Mouse (Mus musculus) liver, adult 2 months (tissue): ENCODE measurements around the gene Fbln2. TPM values are rescaled to one million over a fixed set of nuclear protein-coding genes. Genes with fewer than 3 reads are reported as not detected.

Source experiments
- DNase-seq: peaks from one replicate; pipeline ENCODE4 v3.0.0-alpha.2; 2011; ENCODE audit warnings: low read depth, low spot score; ENCODE audit errors: extremely low read depth
- H3K27ac ChIP-seq: fragments of 200-500 bp; replicated peaks from 2 replicates; pipeline ENCODE4 v1.5.1; 2012; ENCODE audit warnings: low read depth, mild to moderate bottlenecking, control low read depth, inconsistent platforms, low read length; ENCODE audit not compliant: insufficient read depth
- H3K27me3 ChIP-seq: fragments of 200-500 bp; 2 replicates; pipeline ENCODE4 v1.6.1; 2012; ENCODE audit warnings: mild to moderate bottlenecking, moderate library complexity, low read length, inconsistent platforms; ENCODE audit not compliant: control insufficient read depth, insufficient read depth
- H3K36me3 ChIP-seq: fragments of 200-500 bp; 2 replicates; pipeline ENCODE4 v1.6.1; 2012; ENCODE audit warnings: low read length, inconsistent platforms; ENCODE audit not compliant: control insufficient read depth, insufficient read depth
- H3K4me1 ChIP-seq: fragments of 200-500 bp; 2 replicates; pipeline ENCODE4 v1.6.1; 2011; ENCODE audit warnings: low read length; ENCODE audit not compliant: control insufficient read depth, insufficient read depth
- H3K4me3 ChIP-seq: fragments of 200-500 bp; 2 replicates; pipeline ENCODE4 v1.5.1; 2011; ENCODE audit warnings: low read depth, mild to moderate bottlenecking, control low read depth, low read length, moderate library complexity; ENCODE audit not compliant: insufficient read depth
- H3K79me2 ChIP-seq: fragments of 200-500 bp; 2 replicates; pipeline ENCODE4 v1.6.1; 2012; ENCODE audit warnings: inconsistent platforms, mild to moderate bottlenecking, low read length, moderate library complexity; ENCODE audit not compliant: control insufficient read depth, insufficient read depth
- H3K9ac ChIP-seq: fragments of 200-500 bp; 2 replicates; pipeline ENCODE4 v1.6.1; 2012; ENCODE audit warnings: low read depth, mild to moderate bottlenecking, control low read depth, inconsistent platforms, low read length
- CTCF ChIP-seq: fragments of 200-500 bp; IDR thresholded peaks from 2 replicates; pipeline ENCODE4 v1.5.1; 2011; ENCODE audit warnings: low read depth, low read length, control low read depth
- POLR2A ChIP-seq: fragments of 200-500 bp; IDR thresholded peaks from 2 replicates; pipeline ENCODE4 v1.6.1; 2011; ENCODE audit warnings: low read length, control low read depth; ENCODE audit not compliant: insufficient read depth; ENCODE audit errors: extremely low read depth
- WGBS: fragments of 180-500 bp; shearing (Covaris S2); methylation state at CpG from one replicate; pipeline ENCODE4 v1.1.7; 2018; 5-methylcytosine and 5-hydroxymethylcytosine counted together
- polyA plus RNA-seq: library from polyadenylated mRNA; depleted of rRNA; stranded (reverse); fragments of >200 nt; gene quantifications from 2 replicates; pipeline ENCODE4 v1.2.3, GENCODE M21; 2012
- total RNA-seq: library from RNA; depleted of rRNA; stranded (reverse); fragments of >200 nt; gene quantifications from 2 replicates; pipeline ENCODE4 v1.2.3, GENCODE M21; 2014

Fbln2 gene
- total and polyA plus RNA-seq, 2 experiments, result 1.4 to 3.5 TPM

DNA sequence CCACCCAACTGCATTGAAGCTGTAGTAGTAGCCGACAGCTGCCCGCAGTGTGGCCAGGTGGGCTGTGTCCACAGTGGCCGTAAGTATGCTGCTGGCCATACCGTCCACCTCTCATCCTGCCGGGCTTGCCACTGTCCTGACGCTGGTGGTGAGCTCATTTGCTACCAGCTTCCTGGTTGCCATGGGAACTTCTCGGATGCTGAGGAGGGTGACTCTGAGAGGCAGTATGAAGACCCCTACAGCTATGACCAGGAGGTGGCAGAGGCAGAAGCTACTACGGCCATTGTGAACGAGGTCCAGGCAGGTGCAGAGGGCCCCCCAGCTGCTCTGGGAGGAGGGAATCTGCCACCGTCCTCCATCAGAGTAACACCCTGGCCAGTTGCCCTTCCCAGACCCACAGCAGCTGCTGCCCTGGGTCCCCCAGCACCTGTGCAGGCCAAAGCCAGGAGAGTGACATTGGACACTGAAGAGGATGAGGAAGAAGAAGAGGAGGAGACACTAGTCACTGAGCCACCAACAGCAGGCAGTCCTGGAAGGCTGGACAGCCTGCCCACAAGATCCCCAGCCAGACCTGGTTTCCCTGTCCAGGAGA, 21.3 kb downstream of the Fbln2 start:
- 79% methylated on average over 10 of the region's 10 CpGs for WGBS
- no peak overlapping the region for H3K4me3 ChIP-seq
- no peak overlapping the region for H3K9ac ChIP-seq
- H3K27me3 ChIP-seq, result no peaks in the 10 kb centered on the region
- no peak for DNase-seq
- no peaks in the 10 kb centered on the region for H3K36me3 ChIP-seq
- H3K79me2 ChIP-seq, result no peaks in the 10 kb centered on the region
- TF ChIP-seq POLR2A (no peak), CTCF (no peak)
- no peak overlapping the region for H3K27ac ChIP-seq
- H3K4me1 ChIP-seq, result no peaks in the 10 kb centered on the region

DNA sequence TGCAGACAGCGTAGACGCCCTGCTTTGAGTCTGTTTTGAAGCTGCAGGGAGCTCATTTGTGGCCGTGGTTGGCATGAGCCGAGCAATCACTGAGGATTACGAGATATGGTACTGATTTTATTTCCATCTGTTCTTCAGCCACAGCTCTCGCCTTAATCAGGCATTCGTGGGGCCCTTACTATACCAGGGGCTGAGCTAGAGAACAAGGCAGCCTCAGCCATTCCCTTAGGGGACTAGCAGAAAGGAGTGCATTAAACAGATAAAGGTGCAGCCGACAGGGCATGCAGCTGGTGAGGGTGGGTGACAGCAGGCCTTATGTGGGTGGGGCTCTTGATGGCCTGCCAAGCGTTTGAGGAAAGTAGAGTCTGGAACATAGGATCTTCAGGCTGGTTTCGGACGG, 23.8 kb downstream of the Fbln2 start:
- Histone ChIP-seq H3K36me3 (no peaks in the 10 kb centered on the region), H3K4me1 (no peaks in the 10 kb centered on the region), H3K9ac (no peak overlapping the region), H3K27ac (no peak overlapping the region), H3K4me3 (no peak overlapping the region), H3K27me3 (no peaks in the 10 kb centered on the region), H3K79me2 (no peaks in the 10 kb centered on the region)
- no peak for TF ChIP-seq CTCF
- TF ChIP-seq POLR2A, result no peak
- no peak for DNase-seq
- WGBS, result 81% methylated on average over 11 of the region's 11 CpGs

DNA sequence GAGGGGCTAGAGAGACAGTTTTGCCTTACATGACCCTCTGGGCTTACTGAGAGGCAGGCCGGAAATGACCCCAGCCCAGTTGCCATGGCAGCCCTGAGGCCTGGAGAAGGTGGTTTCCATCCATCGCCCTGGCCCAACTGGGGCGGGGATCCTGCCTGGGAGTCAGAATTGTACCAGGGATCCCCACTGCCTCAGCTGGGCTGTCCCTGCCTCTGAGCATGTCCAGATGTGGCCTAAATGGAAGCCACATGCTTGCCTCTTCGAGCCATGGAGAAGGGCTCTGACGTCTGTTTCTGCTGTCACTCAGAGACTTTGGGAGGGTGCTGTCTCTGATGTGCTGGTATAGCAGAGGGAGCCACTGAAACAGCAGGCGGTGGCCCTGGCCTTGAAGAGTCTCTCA, 24.2 kb downstream of the Fbln2 start:
- H3K27me3 ChIP-seq, result no peaks in the 10 kb centered on the region
- no peak overlapping the region for H3K4me3 ChIP-seq
- H3K79me2 ChIP-seq, result no peaks in the 10 kb centered on the region
- TF ChIP-seq POLR2A, result no peak
- TF ChIP-seq CTCF, result no peak
- 85% methylated on average over 6 of the region's 6 CpGs for WGBS
- no peak for DNase-seq
- no peak overlapping the region for H3K27ac ChIP-seq
- no peak overlapping the region for H3K9ac ChIP-seq
- no peaks in the 10 kb centered on the region for H3K36me3 ChIP-seq
- H3K4me1 ChIP-seq, result no peaks in the 10 kb centered on the region

DNA sequence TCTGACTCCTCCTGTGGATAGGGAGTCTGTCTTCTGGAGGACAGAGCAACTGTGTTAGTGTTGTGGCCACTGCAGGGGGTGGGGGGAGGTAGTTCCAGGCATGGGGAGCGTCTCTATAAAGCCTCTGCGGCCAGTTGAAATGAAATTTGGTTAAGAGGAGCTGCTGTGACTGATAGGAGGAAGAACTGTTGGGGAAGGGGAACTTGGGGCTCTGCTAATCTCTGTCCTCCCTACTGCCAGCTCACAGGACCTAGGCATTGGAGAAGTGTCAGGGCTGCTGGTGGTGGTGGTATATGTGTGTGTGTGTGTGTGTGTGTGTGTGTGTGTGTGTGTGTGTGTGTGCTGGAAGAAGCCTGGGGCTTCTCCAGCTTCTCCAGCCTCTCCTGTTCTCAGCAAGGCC, 25.0 kb downstream of the Fbln2 start:
- Histone ChIP-seq H3K27me3 (no peaks in the 10 kb centered on the region), H3K36me3 (no peaks in the 10 kb centered on the region), H3K9ac (no peak overlapping the region), H3K4me3 (no peak overlapping the region), H3K4me1 (no peaks in the 10 kb centered on the region), H3K79me2 (no peaks in the 10 kb centered on the region), H3K27ac (no peak overlapping the region)
- no peak for TF ChIP-seq CTCF
- WGBS, result 57% methylated on average over 2 of the region's 2 CpGs
- no peak for DNase-seq

DNA sequence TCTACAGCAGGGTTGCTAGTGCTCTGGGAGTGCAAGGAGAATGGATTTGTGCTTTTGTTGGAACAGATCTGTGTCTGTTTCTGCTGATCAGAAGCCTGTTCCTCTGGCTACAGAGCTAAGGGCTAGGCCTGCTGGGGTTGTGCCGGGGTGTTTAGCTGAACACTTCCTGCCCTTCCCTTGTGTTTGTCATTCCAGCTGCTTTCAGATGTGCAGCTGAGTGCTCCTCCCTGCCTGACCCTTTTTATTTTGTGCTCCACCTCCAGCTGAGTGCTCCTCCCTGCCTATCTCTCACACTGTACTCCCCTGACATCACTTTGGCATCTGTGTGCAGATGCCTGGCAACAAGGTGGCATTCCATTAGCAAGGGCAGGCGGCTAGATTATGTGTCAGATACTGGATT, 28.3 kb downstream of the Fbln2 start:
- WGBS, result 67% methylated on average over 2 of the region's 2 CpGs
- Histone ChIP-seq H3K4me3 (no peak overlapping the region), H3K79me2 (no peaks in the 10 kb centered on the region), H3K9ac (no peak overlapping the region), H3K27me3 (no peaks in the 10 kb centered on the region; the same call in 1 of the 2 replicates), H3K36me3 (no peaks in the 10 kb centered on the region), H3K4me1 (no peaks in the 10 kb centered on the region), H3K27ac (no peak overlapping the region)
- DNase-seq, result no peak
- no peak for TF ChIP-seq POLR2A
- no peak for TF ChIP-seq CTCF

DNA sequence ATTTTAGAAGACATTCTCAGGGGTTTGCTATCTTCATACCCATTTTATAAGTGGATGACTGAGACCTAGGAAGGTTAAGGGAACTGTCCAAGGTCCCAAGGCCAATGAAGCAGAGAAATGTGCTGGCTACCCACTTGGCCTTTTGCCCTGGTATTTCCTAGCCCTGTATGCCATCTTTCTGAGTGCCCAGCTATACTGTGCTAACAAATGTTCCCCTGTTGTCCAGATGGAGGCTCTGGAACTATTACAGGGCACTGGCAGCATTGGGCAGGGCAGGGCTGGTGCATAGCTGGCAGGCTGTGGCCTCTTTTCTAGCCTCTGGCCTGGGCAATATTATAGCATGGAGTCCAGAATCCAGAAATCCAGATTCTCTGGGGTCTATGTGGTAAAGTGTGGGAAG, 28.7 kb downstream of the Fbln2 start:
- Histone ChIP-seq H3K27ac (no peak overlapping the region), H3K36me3 (no peaks in the 10 kb centered on the region), H3K4me3 (no peak overlapping the region), H3K4me1 (no peaks in the 10 kb centered on the region), H3K9ac (no peak overlapping the region), H3K27me3 (no peaks in the 10 kb centered on the region; the same call in 1 of the 2 replicates), H3K79me2 (no peaks in the 10 kb centered on the region)
- no peak for TF ChIP-seq POLR2A
- DNase-seq, result no peak
